Mouse (Mus musculus): ENCODE measurements at regions not wholly inside any gene's neighbourhood (a gene's known extent, or its start where the extent isn't known, plus 50 kb on each side); places are given as distances from the start of the nearest gene placed in this dataset.
A peak's percentile ranks its signal among the peaks of the same experiment; 100 is the strongest.

- Histone ChIP-seq H3K9ac (ENCODE audit: control insufficient read depth, low read depth, low read length, poor library complexity, severe bottlenecking) (no peak overlapping the region), H3K79me2 (ENCODE audit: control insufficient read depth, insufficient read depth, low read length, poor library complexity) (no peaks in the 10 kb centered on the region), H3K4me3 (ENCODE audit: control insufficient read depth in 1 of 2, insufficient read depth in 1 of 2, low read depth in 2 of 2, low read length in 2 of 2) (no peak overlapping the region), H3K36me3 (ENCODE audit: control insufficient read depth in 1 of 2, insufficient read depth in 2 of 2, low read length in 2 of 2) (no peaks in the 10 kb centered on the region), H3K4me1 (ENCODE audit: control insufficient read depth in 1 of 2, insufficient read depth in 2 of 2, low read length in 2 of 2) (no peaks in the 10 kb centered on the region), H3K27me3 (ENCODE audit: control insufficient read depth in 1 of 2, insufficient read depth in 2 of 2, low read length in 2 of 2) (no peaks in the 10 kb centered on the region), H3K9me3 (replicated peaks; ENCODE audit: insufficient read depth, low read length) (no peaks in the 10 kb centered on the region), H3K27ac (ENCODE audit: control insufficient read depth, low read depth, low read length) (no peak overlapping the region)
- DNase-seq (ENCODE audit: low read depth, low spot score): peak; percentile 14
- peak; percentile 58 for TF ChIP-seq RAD21 (IDR thresholded peaks at IDR 0.05; ENCODE audit: low read depth, low read length)
- TF ChIP-seq HCFC1 (IDR thresholded peaks at IDR 0.05; ENCODE audit: low read depth, low read length): no peak
- TF ChIP-seq SMC3 (IDR thresholded peaks at IDR 0.05; ENCODE audit: low read depth, low read length): peak; percentile 45; the same call in 1 of the 2 replicates
- TF ChIP-seq TCF12 (IDR thresholded peaks at IDR 0.05; ENCODE audit: low read depth, low read length): no peak
- TF ChIP-seq ELF1 (IDR thresholded peaks at IDR 0.05; ENCODE audit: low read depth, low read length): no peak
- TF ChIP-seq ZC3H11A (IDR thresholded peaks at IDR 0.05; ENCODE audit: low read depth, low read length): peak; percentile 35; the same call in 1 of the 2 replicates
- peak in 1 of 3 experiments; percentile 48; a peak in 3 of 6 replicates for TF ChIP-seq CTCF (IDR thresholded peaks at IDR 0.05 in 2 of 3, conservative IDR thresholded peaks at IDR 0.05 in 1 of 3; ENCODE audit: control insufficient read depth in 1 of 3, insufficient read depth in 1 of 3, low read depth in 2 of 3, low read length in 3 of 3, poor library complexity in 1 of 3, severe bottlenecking in 1 of 3)
Observed at GRCm38 (mm10) chr1:117519498-117520032, 177.4 kb upstream of the Gm28363 start.
